Mouse (Mus musculus): ENCODE results near the gene Dok5. TPM values are rescaled to one million over a fixed set of nuclear protein-coding genes. Genes with fewer than 3 reads are reported as not detected.

Gene Dok5
- total RNA-seq, 1 experiment from 2014 or later = not detected

- no peak for ATAC-seq (replicated peaks; ENCODE audit: low read depth, poor library complexity, severe bottlenecking)
Measured at GRCm38 (mm10) chr2:170912589-170913223, 181.1 kb downstream of the Dok5 start.

DNA sequence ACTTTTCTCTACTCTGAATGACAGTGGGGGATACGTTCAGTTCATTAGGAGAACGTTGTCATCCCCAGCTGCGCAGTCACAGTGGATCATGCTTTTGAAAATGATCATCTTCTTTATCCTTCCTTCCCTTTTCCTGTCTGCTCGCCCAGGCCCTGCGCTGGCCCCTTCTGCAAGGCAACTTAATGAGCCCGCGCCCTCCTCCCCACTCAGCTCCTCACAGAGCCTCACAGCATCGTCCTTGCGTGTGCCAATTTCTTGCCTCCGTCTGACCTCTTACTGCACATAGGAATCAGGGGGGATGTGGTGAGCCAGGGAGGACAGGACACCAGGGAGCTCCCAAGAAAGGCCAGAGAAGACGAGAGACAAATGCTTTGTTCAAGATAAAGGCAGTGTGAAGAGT lies 182.3 kb downstream of the Dok5 start:
- no peak for ATAC-seq (replicated peaks; ENCODE audit: low read depth, poor library complexity, severe bottlenecking)

DNA sequence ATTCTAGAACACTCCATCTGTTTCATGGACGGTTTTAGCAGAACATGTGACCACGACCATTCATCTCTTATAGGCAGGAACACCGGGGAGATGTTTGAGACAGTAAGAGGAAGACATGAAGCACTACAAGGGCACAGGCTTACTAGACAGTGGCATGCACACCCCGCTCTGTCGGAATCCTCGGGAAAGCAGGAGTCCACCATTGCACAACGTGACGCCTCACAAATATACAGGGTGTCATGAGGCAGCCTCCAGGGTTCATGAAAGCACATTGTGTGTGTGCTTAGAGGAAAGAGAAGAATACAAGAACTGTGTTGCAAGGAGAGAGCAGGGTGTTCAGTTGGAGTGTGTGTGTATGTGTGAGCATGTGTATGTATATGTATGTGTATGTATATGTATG lies 184.0 kb downstream of the Dok5 start:
- ATAC-seq (replicated peaks; ENCODE audit: low read depth, poor library complexity, severe bottlenecking) = no peak

- no peak for ATAC-seq (replicated peaks; ENCODE audit: low read depth, poor library complexity, severe bottlenecking)
Measured at GRCm38 (mm10) chr2:170922260-170922659, 190.7 kb downstream of the Dok5 start.

GRCm38 (mm10) chr2:170924131-170924530 lies 192.5 kb downstream of the Dok5 start:
- ATAC-seq (replicated peaks; ENCODE audit: low read depth, poor library complexity, severe bottlenecking) = no peak

GRCm38 (mm10) chr2:170926237-170926636 lies 194.6 kb downstream of the Dok5 start:
- no peak for ATAC-seq (replicated peaks; ENCODE audit: low read depth, poor library complexity, severe bottlenecking)

Other genes starting within 250 kb of the Dok5 start
- gene Pfdn4, start 235.4 kb upstream of the Dok5 start, total RNA-seq (2017) = 71.7 and 90.8 TPM in 2 replicates
- not detected in 2 replicates for gene Cyp24a1, start 234.7 kb upstream of the Dok5 start, total RNA-seq (2017)
- not detected in 2 replicates for gene 4930470P17Rik, start 129.8 kb upstream of the Dok5 start, total RNA-seq (2017)